ENCODE assay signal across 22 mouse cellular contexts in the genomic region with DNA sequence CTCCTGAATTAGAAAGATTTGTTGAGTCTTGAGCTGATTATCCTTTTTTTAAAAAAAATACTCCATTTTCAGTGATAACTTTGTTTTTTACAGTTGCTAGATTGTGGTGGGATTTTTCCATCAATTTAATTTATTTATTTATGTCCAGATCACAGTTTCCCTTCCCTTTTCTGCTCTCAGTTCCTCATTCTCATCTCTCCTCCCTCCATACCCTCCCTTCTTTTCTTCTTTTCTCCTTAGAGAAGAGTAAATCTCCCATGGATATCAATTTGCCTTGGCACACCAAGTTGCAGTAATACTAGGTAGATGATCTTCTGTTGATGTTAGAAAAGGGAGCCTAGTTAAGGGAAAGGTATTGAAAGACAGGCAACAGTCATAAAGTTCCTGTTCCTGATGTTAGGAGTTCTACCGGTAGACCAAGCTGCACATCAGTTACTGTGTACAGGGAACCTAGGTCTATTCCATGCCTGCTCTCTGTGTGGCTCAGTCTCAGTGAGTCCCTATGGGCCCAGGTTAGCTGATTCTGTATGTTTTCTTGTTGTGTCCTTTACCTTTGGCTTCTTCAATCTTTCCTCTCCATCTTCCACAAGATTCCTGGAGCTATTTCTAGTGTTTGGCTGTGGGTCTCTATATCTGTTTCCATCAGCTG.
DNase-seq lines count a peak whose midpoint lies in the region; ATAC-seq lines count a peak whose summit lies in the region.
"Had no signal": no experiment of that assay in that cellular context is flagged by ENCODE, and none has a peak within 500 bp of the region (broad histone marks: within the 10 kb centered on the region; RNA-seq: fewer than 3 reads in every experiment).

No protein-coding gene starts in this region.

- H3K27me3 ChIP-seq in splenic B cell, adult 2 months (ENCODE audit: control insufficient read depth, insufficient read depth, low read length, poor library complexity, severe bottlenecking) = no peaks in the 10 kb centered on the region
- H3K27me3 ChIP-seq: embryonic facial prominence, embryonic 13.5 days; embryonic facial prominence, embryonic 15.5 days; forebrain, embryonic 12.5 days; forebrain, embryonic 15.5 days had no signal

- H3K36me3 ChIP-seq in splenic B cell, adult 2 months (ENCODE audit: control insufficient read depth, insufficient read depth, low read length, poor library complexity, severe bottlenecking) = no peaks in the 10 kb centered on the region
- H3K36me3 ChIP-seq: embryonic facial prominence, embryonic 13.5 days; embryonic facial prominence, embryonic 15.5 days; forebrain, embryonic 10.5 days; forebrain, embryonic 12.5 days; forebrain, embryonic 15.5 days had no signal

- peak; percentile 31 for DNase-seq in A20 (ENCODE audit: low read depth, low spot score)
- peak; percentile 3 for DNase-seq in splenic B cell, adult 2 months (ENCODE audit: low read depth, low spot score)
- DNase-seq in adrenal gland, postnatal 4 days (ENCODE audit: low spot score in 2 of 2) = no peak
- DNase-seq in ovary, postnatal 14 days (ENCODE audit: low spot score) = no peak
- DNase-seq in left cerebral cortex, postnatal 36 days (ENCODE audit: low spot score in 2 of 2) = no peak
- DNase-seq: adrenal gland, adult 2 months; adrenal gland, postnatal 10 days; adrenal gland, postnatal 25 days; cerebellum, adult 11-12 months; cerebellum, adult 2 months; cerebellum, adult 9-10 months; cerebellum, postnatal 10 days; cerebellum, postnatal 25 days; embryo, embryonic 11 days; forebrain, postnatal 0 days had no signal

- intact Hi-C loops in left cerebral cortex, postnatal 36 days (cut with DNase I) = no loop called here

- peak; percentile 97 for ATAC-seq in granulocyte monocyte progenitor cell, adult 5-6 weeks (replicated peaks; ENCODE audit: poor library complexity, severe bottlenecking)
- peak; percentile 59; the same call in 1 of the 2 replicates for ATAC-seq in megakaryocyte, adult 5-6 weeks (ENCODE audit: poor library complexity, severe bottlenecking)
- ATAC-seq: forebrain, embryonic 15.5 days; forebrain, postnatal 0 days had no signal

Comparison
In these comparisons a context has a peak if more than half of its experiments do, and no peak if none do; other contexts are left out.
1. DNase-seq: peak in A20 (single experiment) and splenic B cell, adult 2 months (single experiment); none in adrenal gland, postnatal 4 days (0 of 2), ovary, postnatal 14 days (single experiment) and left cerebral cortex, postnatal 36 days (0 of 2).